Mouse (Mus musculus) forebrain, embryonic 13.5 days (tissue): ENCODE measurements around the gene P2rx3. TPM values are rescaled to one million over a fixed set of nuclear protein-coding genes. Genes with fewer than 3 reads are reported as not detected.

Experiments
- ATAC-seq: fragments of 200-750 bp; cut with Nextera tagmentation; 2 replicates; pipeline ENCODE4 v1.8.0; 2017
- H3K27ac ChIP-seq: fragments of 300-500 bp; sonication (generic); 2 replicates; pipeline ENCODE4 v1.5.1; 2015; ENCODE audit warnings: inconsistent platforms, mild to moderate bottlenecking, moderate library complexity
- H3K27me3 ChIP-seq: fragments of 300-500 bp; sonication (generic); 2 replicates; pipeline ENCODE4 v1.6.1; 2015; ENCODE audit warnings: mild to moderate bottlenecking, inconsistent platforms
- H3K36me3 ChIP-seq: fragments of 300-500 bp; sonication (generic); 2 replicates; pipeline ENCODE4 v1.6.1; 2015; ENCODE audit warnings: mild to moderate bottlenecking, inconsistent platforms; ENCODE audit not compliant: poor library complexity, severe bottlenecking
- H3K4me1 ChIP-seq: fragments of 300-500 bp; sonication (generic); 2 replicates; pipeline ENCODE4 v1.6.1; 2015; ENCODE audit warnings: inconsistent platforms
- H3K4me2 ChIP-seq: fragments of 300-500 bp; sonication (generic); 2 replicates; pipeline ENCODE4 v1.6.1; 2015; ENCODE audit warnings: inconsistent platforms, mild to moderate bottlenecking, moderate library complexity
- H3K4me3 ChIP-seq: fragments of 300-500 bp; sonication (generic); 2 replicates; pipeline ENCODE4 v1.5.1; 2015; ENCODE audit warnings: mild to moderate bottlenecking, inconsistent platforms
- H3K9ac ChIP-seq: fragments of 300-500 bp; sonication (generic); 2 replicates; pipeline ENCODE4 v1.6.1; 2015; ENCODE audit warnings: mild to moderate bottlenecking, inconsistent platforms
- H3K9me3 ChIP-seq: fragments of 300-500 bp; sonication (generic); replicated peaks from 2 replicates; pipeline ENCODE4 v1.6.1; 2016; ENCODE audit warnings: inconsistent platforms
- WGBS: fragments of 180-500 bp; shearing (Covaris S2); methylation state at CpG from one replicate; pipeline ENCODE4 v1.1.7; 2015; 5-methylcytosine and 5-hydroxymethylcytosine counted together
- polyA plus RNA-seq: library from polyadenylated mRNA; unstranded; fragments of >200 nt; fragmentation: Nextera tagmentation; extraction: Ambion mirVana; gene quantifications from 2 replicates; pipeline ENCODE4 v1.2.1, GENCODE M21; 2015

The P2rx3 gene
- polyA plus RNA-seq, 1 experiment from 2014 or later = 0.90 TPM

DNA sequence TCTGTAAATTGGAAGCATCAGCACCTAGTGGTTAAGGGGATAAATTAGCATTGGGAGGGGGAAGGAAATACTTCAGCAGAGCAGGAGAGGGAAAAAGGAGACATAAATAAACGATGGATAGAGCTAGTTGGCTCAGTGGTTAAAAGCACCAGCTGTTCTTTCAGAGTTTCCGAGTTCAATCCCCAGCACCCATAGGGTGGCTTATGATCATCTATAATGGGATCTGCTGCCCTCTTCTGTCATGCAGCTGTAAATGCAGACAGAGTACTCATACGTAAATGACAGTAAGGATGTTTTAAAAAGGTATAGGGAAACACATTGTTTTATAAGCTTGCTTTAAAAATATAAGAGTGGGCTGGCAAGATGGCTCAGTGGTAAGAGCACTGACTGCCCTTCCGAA, 29.5 kb downstream of the P2rx3 start:
- Histone ChIP-seq H3K36me3 (no peaks in the 10 kb centered on the region), H3K4me3 (no peak overlapping the region), H3K4me2 (no peak overlapping the region), H3K4me1 (no peaks in the 10 kb centered on the region), H3K9me3 (no peaks in the 10 kb centered on the region), H3K27ac (no peak overlapping the region), H3K27me3 (no peaks in the 10 kb centered on the region), H3K9ac (no peak overlapping the region)
- WGBS = 20% methylated on average over 4 of the region's 4 CpGs
- ATAC-seq = peak; percentile 60; the same call in 1 of the 2 replicates

DNA sequence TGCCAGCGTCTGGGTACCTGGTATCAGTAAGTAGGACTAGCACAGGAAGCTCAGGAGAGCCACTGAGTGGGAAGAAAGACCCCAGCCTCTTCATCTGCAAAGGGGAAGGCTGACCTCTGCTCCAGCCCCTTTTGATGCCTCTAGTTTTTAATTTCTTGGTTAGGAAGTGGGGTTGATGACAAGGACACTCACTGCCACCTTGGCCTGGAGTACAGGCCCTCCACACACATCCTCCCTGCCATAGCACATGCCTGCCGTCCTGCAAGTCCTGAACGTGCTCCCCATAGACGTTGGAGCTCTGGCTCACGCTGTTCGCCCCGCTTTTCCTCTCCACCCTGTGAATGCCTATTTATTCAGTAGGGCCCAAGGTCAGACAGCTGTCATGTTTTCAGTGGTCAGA, 30.7 kb downstream of the P2rx3 start:
- no peak for ATAC-seq
- Histone ChIP-seq H3K4me3 (no peak overlapping the region), H3K27me3 (no peaks in the 10 kb centered on the region), H3K9me3 (no peaks in the 10 kb centered on the region), H3K4me1 (no peaks in the 10 kb centered on the region), H3K27ac (no peak overlapping the region), H3K4me2 (no peak overlapping the region), H3K9ac (no peak overlapping the region), H3K36me3 (no peaks in the 10 kb centered on the region)
- WGBS = 74% methylated on average over 7 of the region's 7 CpGs

DNA sequence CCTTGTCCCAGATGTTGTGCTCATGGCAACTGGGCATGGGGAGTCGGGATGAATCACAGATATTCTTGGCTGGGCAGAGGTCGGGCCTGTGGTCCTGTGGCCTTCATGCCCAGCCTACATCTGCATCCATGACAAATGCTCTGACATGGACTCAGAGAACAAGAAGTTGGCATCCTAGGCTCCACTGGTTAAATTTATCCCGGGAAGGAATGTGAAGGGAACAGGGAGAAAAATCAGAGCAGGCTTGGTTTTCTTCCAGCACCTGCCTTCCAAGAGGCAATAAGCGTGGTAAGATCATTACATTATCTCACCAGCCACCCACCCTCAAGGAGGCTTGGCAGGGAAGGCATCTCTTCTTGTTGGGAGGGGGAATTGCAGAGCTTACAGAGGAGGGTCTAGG, 32.9 kb downstream of the P2rx3 start:
- H3K27me3 ChIP-seq = no peaks in the 10 kb centered on the region
- no peak for ATAC-seq
- H3K4me3 ChIP-seq = no peak overlapping the region
- H3K36me3 ChIP-seq = no peaks in the 10 kb centered on the region
- H3K9ac ChIP-seq = no peak overlapping the region
- no peaks in the 10 kb centered on the region for H3K4me1 ChIP-seq
- H3K4me2 ChIP-seq = no peak overlapping the region
- 85% methylated on average over 4 of the region's 4 CpGs for WGBS
- H3K27ac ChIP-seq = no peak overlapping the region
- H3K9me3 ChIP-seq = no peaks in the 10 kb centered on the region

DNA sequence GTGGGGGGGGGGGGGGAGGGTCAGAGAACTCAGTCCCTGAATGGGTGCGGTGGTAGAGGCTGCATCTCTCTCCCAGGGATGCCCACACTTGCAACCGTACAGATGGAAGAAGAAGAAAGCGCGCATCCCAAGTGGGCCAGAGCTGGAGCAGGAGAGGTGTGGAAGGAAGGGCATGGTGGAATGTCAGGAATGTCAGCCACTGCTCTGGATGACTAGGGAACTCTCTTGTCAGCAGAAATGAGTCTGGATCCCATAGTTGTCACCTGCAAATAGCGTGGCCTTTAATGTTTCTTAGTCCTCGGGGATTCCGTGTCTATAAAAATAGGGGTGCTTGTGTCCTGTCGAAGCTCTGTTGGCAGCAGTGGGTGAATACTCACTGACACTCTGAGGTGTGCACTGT, 34.7 kb downstream of the P2rx3 start:
- no peak overlapping the region for H3K4me2 ChIP-seq
- H3K9ac ChIP-seq = no peak overlapping the region
- H3K36me3 ChIP-seq = no peaks in the 10 kb centered on the region
- WGBS = 85% methylated on average over 8 of the region's 8 CpGs
- no peak for ATAC-seq
- H3K4me3 ChIP-seq = no peak overlapping the region
- no peaks in the 10 kb centered on the region for H3K9me3 ChIP-seq
- H3K4me1 ChIP-seq = no peaks in the 10 kb centered on the region
- H3K27ac ChIP-seq = no peak overlapping the region
- H3K27me3 ChIP-seq = no peaks in the 10 kb centered on the region

GRCm38 (mm10) chr2:85001497-85001896, 35.8 kb downstream of the P2rx3 start:
- no peak for ATAC-seq
- WGBS = 70% methylated on average over 13 of the region's 13 CpGs
- no peak overlapping the region for H3K4me2 ChIP-seq
- H3K4me1 ChIP-seq = no peaks in the 10 kb centered on the region
- no peak overlapping the region for H3K9ac ChIP-seq
- no peak overlapping the region for H3K4me3 ChIP-seq
- H3K36me3 ChIP-seq = no peaks in the 10 kb centered on the region
- no peaks in the 10 kb centered on the region for H3K9me3 ChIP-seq
- no peak overlapping the region for H3K27ac ChIP-seq
- no peaks in the 10 kb centered on the region for H3K27me3 ChIP-seq

- WGBS = 81% methylated on average over 3 of the region's 3 CpGs
- Histone ChIP-seq H3K4me2 (no peak overlapping the region), H3K9me3 (no peaks in the 10 kb centered on the region), H3K4me3 (no peak overlapping the region), H3K9ac (no peak overlapping the region), H3K27me3 (no peaks in the 10 kb centered on the region), H3K4me1 (no peaks in the 10 kb centered on the region), H3K27ac (no peak overlapping the region), H3K36me3 (no peaks in the 10 kb centered on the region)
- no peak for ATAC-seq
Measured at GRCm38 (mm10) chr2:84999486-85000181, 37.6 kb downstream of the P2rx3 start.

DNA sequence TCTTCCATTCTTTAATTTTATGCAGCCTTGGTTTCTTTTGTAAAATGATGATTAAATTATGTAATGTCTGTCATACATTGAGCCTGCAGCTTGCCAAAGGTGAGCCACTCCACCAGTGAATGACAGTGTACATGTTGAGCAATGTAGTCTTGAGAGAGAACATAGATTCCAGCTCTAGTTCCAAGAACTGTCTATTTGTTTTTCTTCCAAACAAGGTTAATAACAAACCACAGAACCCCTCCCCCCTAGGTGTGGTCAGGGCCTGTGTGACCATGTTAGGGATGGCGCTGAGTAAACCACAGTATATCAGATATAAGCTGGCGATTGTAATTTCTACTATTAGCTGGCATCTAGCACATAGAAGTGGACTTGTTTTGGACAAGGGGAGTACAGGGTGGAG, 40.9 kb downstream of the P2rx3 start:
- Histone ChIP-seq H3K4me1 (no peaks in the 10 kb centered on the region), H3K27ac (no peak overlapping the region), H3K27me3 (no peaks in the 10 kb centered on the region), H3K4me2 (no peak overlapping the region), H3K9me3 (no peaks in the 10 kb centered on the region), H3K36me3 (no peaks in the 10 kb centered on the region), H3K9ac (no peak overlapping the region), H3K4me3 (no peak overlapping the region)
- no peak for ATAC-seq
- WGBS = 93% methylated on average over 2 of the region's 2 CpGs

- H3K9ac ChIP-seq = no peak within 1 kb of the TSS
- H3K9me3 ChIP-seq = no peaks in the 10 kb centered on the region
- no peak within 1 kb of the TSS for H3K4me2 ChIP-seq
- ATAC-seq = no peak
- no peaks in the 10 kb centered on the region for H3K27me3 ChIP-seq
- WGBS = 81% methylated on average over 1 of the region's 1 CpGs
- H3K4me3 ChIP-seq = no peak within 1 kb of the TSS
- H3K27ac ChIP-seq = no peak within 1 kb of the TSS
- H3K4me1 ChIP-seq = no peaks in the 10 kb centered on the region
- no peaks in the 10 kb centered on the region for H3K36me3 ChIP-seq
Measured at GRCm38 (mm10) chr2:84987930-84988329, 49.3 kb downstream of the P2rx3 start, which contains the start of gene Prg3. Gene Prg3 (plus strand): TSS chr2:84988215.

- H3K4me2 ChIP-seq = no peak within 1 kb of the TSS
- no peak within 1 kb of the TSS for H3K27ac ChIP-seq
- no peak within 1 kb of the TSS for H3K4me3 ChIP-seq
- no peak within 1 kb of the TSS for H3K9ac ChIP-seq
- 28% methylated on average over 1 of the region's 1 CpGs for WGBS
- ATAC-seq = no peak
- no peaks in the 10 kb centered on the region for H3K4me1 ChIP-seq
- H3K36me3 ChIP-seq = no peaks in the 10 kb centered on the region
- no peaks in the 10 kb centered on the region for H3K9me3 ChIP-seq
- H3K27me3 ChIP-seq = no peaks in the 10 kb centered on the region
Measured at GRCm38 (mm10) chr2:84980188-84980587, 57.1 kb downstream of the P2rx3 start, which contains the start of gene Prg2. Gene Prg2 (plus strand): TSS chr2:84980461.

- Histone ChIP-seq H3K36me3 (no peaks in the 10 kb centered on the region), H3K4me3 (no peak overlapping the region), H3K9me3 (no peaks in the 10 kb centered on the region), H3K27ac (no peak overlapping the region), H3K4me2 (no peak overlapping the region), H3K4me1 (no peaks in the 10 kb centered on the region), H3K27me3 (no peaks in the 10 kb centered on the region), H3K9ac (no peak overlapping the region)
- WGBS = 98% methylated on average over 2 of the region's 2 CpGs
- no peak for ATAC-seq
Measured at GRCm38 (mm10) chr2:84975580-84975979, 61.7 kb downstream of the P2rx3 start.

DNA sequence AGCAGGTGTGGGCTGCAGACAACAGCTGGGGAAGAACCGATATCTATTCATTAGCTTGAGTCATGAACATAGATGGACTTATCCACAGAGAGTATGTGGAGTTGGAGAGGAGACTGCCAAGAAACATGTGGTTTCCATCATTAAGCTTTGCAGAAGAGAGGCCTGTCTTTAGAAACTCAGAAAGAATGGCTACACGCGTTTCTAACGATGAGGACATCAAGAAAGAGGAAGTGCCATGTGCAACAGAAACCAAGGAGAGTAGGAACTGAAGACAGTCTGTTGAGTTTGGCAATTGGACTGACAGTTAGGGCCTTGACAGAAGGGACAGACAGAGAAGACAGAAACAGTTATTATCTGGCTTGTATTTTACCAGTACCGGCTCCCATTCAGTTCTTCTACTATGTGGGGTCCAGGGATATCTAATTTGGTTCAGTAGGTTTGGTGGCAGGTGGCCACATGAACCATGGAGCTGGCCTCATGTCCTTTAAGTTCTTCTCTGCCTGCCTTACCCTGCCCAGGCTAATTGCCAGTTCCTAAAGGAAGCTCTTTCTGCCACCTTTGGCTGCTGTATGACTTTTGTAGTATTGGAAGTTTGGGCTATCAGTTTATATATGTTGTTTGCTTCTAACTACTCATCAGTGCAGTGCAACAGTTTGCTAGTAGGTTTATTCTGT, 69.8 kb downstream of the P2rx3 start:
- Histone ChIP-seq H3K36me3 (no peaks in the 10 kb centered on the region), H3K4me3 (no peak overlapping the region), H3K4me2 (no peak overlapping the region), H3K4me1 (no peaks in the 10 kb centered on the region), H3K27ac (no peak overlapping the region), H3K27me3 (no peaks in the 10 kb centered on the region), H3K9ac (no peak overlapping the region), H3K9me3 (no peaks in the 10 kb centered on the region)
- ATAC-seq = no peak
- 92% methylated on average over 5 of the region's 5 CpGs for WGBS

- Histone ChIP-seq H3K27ac (no peak overlapping the region), H3K4me2 (no peak overlapping the region), H3K4me1 (no peaks in the 10 kb centered on the region), H3K36me3 (no peaks in the 10 kb centered on the region), H3K27me3 (no peaks in the 10 kb centered on the region), H3K4me3 (no peak overlapping the region), H3K9me3 (no peaks in the 10 kb centered on the region), H3K9ac (no peak overlapping the region)
- WGBS = 94% methylated on average over 7 of the region's 7 CpGs
- no peak for ATAC-seq
Measured at GRCm38 (mm10) chr2:84964111-84964801, 73.0 kb downstream of the P2rx3 start.
